Mouse (Mus musculus) midbrain, embryonic 10.5 days (tissue): ENCODE data around the gene Olfr389. TPM values are rescaled to one million over a fixed set of nuclear protein-coding genes. Genes with fewer than 3 reads are reported as not detected.

Experiments
- DNase-seq: peaks from one replicate; pipeline ENCODE4 v3.0.0-alpha.2; 2017; ENCODE audit warnings: low spot score
- H3K27ac ChIP-seq: fragments of 300-500 bp; sonication (generic); replicated peaks from 2 replicates; pipeline ENCODE4 v1.5.1; 2016; ENCODE audit warnings: mild to moderate bottlenecking
- H3K27me3 ChIP-seq: fragments of 300-500 bp; sonication (generic); 2 replicates; pipeline ENCODE4 v1.6.1; 2016; ENCODE audit warnings: low read depth, mild to moderate bottlenecking; ENCODE audit not compliant: poor library complexity, severe bottlenecking
- H3K36me3 ChIP-seq: fragments of 300-500 bp; sonication (generic); 2 replicates; pipeline ENCODE4 v1.6.1; 2016; ENCODE audit warnings: mild to moderate bottlenecking, moderate library complexity
- H3K4me1 ChIP-seq: fragments of 300-500 bp; sonication (generic); 2 replicates; pipeline ENCODE4 v1.6.1; 2016
- H3K4me3 ChIP-seq: fragments of 300-500 bp; sonication (generic); 2 replicates; pipeline ENCODE4 v1.5.1; 2016; ENCODE audit warnings: mild to moderate bottlenecking, moderate library complexity
- H3K9me3 ChIP-seq: fragments of 300-500 bp; sonication (generic); replicated peaks from 2 replicates; pipeline ENCODE4 v1.6.1; 2016; ENCODE audit warnings: mild to moderate bottlenecking
- WGBS: fragments of 180-500 bp; shearing (Covaris S2); methylation state at CpG from one replicate; pipeline ENCODE4 v1.1.7; 2016; 5-methylcytosine and 5-hydroxymethylcytosine counted together
- polyA plus RNA-seq: library from polyadenylated mRNA; unstranded; fragments of >200 nt; fragmentation: Nextera tagmentation; extraction: Ambion mirVana; gene quantifications from 2 replicates; pipeline ENCODE4 v1.2.1, GENCODE M21; 2016

Gene Olfr389
- not detected in 2 replicates for polyA plus RNA-seq

DNA sequence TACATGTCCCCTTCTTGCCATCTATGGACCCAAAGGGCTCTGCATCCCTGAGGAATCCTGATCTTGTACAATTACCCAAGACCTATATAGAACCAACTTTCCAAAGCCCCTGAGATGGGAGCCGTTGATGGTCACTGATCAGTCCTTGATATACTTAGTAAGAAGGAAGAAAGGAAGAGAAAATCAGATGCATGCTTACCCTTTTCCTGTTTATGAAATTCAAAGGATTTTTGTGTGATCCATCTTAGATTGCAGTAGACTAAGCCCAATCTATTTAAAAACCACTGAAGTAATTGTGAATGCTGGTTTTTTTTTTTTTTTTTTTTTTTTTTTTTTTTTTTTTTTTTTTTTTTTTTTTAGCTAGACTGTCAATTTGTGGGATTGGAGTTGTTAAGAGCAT is at the start of gene Olfr389:
TSS of gene Olfr389 (minus strand) at position 101 of the 400 bp plus-strand sequence.
- WGBS: 87% methylated on average over 1 of the region's 1 CpGs
- no peaks in the 10 kb centered on the region for H3K4me1 ChIP-seq
- peaks cover 11% of the 10 kb centered on the region; the same call in 1 of the 2 replicates for H3K9me3 ChIP-seq
- no peaks in the 10 kb centered on the region for H3K27me3 ChIP-seq
- no peak within 1 kb of the TSS for H3K27ac ChIP-seq
- no peaks in the 10 kb centered on the region for H3K36me3 ChIP-seq
- DNase-seq: no peak
- no peak within 1 kb of the TSS for H3K4me3 ChIP-seq

DNA sequence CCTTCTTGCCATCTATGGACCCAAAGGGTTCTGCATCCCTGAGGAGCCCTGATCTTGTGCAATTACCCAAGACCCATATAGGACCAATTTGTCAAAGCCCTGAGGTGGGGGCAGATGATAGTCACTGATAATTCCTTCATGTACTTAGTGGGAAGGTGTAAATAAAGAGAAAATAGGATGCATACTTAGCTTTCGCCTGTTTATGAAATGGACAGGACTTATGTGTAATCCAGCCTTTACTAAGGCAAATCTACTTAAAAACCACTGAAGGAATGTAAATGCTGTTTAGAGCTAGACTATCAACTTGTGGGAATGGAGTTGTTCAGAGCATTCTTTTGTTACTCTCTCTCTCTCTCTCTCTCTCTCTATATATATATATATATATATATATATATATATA is 36.4 kb upstream of the Olfr389 start, which contains the start of gene Olfr392:
TSS of gene Olfr392 (minus strand) at position 101 of the 400 bp plus-strand sequence.
- no peak for DNase-seq
- no peaks in the 10 kb centered on the region for H3K4me1 ChIP-seq
- WGBS: 100% methylated on average over 1 of the region's 1 CpGs
- no peak within 1 kb of the TSS for H3K4me3 ChIP-seq
- peaks cover 34% of the 10 kb centered on the region for H3K9me3 ChIP-seq
- no peak within 1 kb of the TSS for H3K27ac ChIP-seq
- no peaks in the 10 kb centered on the region for H3K27me3 ChIP-seq
- H3K36me3 ChIP-seq: no peaks in the 10 kb centered on the region

DNA sequence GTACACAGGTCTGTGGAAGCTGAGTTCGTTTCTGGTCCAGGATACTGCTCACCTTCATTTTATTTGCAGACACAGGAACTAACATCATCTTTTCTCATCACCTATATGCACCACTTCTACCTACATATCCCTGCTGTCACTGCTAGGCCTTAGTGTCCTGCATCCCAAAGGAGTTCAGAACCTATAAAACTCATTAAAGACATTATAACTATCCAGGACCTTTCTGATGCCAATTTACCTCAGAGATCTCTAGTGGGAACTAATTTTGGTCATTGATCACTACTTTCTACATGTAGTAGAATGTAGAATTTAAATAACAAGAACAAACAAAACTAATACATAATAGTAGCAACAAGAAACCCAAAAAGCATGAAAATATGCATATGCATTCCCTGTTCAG is 22.4 kb upstream of the Olfr389 start, which contains the start of gene Olfr391-ps:
TSS of gene Olfr391-ps (minus strand) at position 101 of the 400 bp plus-strand sequence.
- 40% methylated on average over 1 of the region's 1 CpGs for WGBS
- H3K27me3 ChIP-seq: no peaks in the 10 kb centered on the region
- no peak within 1 kb of the TSS for H3K27ac ChIP-seq
- no peak within 1 kb of the TSS for H3K4me3 ChIP-seq
- H3K4me1 ChIP-seq: no peaks in the 10 kb centered on the region
- no peaks in the 10 kb centered on the region for H3K36me3 ChIP-seq
- no peak for DNase-seq
- H3K9me3 ChIP-seq: peaks cover 17% of the 10 kb centered on the region; the same call in 1 of the 2 replicates

DNA sequence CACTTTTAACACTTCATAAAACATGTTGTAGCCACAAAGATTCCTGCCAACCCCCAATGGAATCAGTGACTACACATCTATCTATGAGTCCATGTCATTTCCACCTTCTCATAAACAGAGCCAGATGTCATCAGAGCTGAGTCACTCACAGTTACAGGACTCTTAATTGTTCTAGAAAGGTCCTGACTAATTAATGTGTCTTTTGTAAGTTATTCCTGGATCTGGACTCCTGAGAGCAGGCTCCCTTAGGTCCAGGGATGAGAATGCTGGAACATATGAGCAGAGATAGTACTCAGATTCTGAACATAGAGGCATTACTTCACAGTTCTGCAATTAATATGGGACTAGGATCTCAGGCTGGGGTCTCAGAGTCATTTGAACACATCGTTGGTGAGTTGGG is 2.2 kb upstream of the Olfr389 start, which contains the start of gene Olfr390:
TSS of gene Olfr390 (plus strand) at position 301 of the 400 bp plus-strand sequence.
- no peak within 1 kb of the TSS for H3K27ac ChIP-seq
- DNase-seq: no peak
- peaks cover 26% of the 10 kb centered on the region for H3K9me3 ChIP-seq
- H3K4me3 ChIP-seq: no peak within 1 kb of the TSS
- 77% methylated on average over 1 of the region's 1 CpGs for WGBS
- no peaks in the 10 kb centered on the region for H3K36me3 ChIP-seq
- H3K4me1 ChIP-seq: no peaks in the 10 kb centered on the region
- H3K27me3 ChIP-seq: no peaks in the 10 kb centered on the region

DNA sequence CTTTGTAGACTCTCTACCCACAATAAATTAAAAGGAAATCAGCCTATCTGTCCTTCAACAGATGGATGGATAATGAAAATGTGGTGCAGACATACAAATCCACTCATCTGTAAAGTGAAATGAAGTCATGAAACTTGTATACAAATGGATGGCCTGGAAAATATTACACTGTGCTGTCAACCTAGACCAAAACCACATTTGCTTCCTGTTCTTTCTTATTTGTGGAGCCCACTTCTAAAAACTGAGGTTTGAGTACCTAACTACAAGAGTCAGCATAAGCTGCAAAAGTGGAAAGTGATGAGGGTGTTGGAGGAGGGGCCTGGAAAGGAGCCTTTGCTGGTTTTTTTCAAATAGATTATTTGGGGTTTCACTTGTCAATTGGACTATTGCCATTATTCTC is 21.4 kb downstream of the Olfr389 start:
- Histone ChIP-seq H3K4me1 (no peaks in the 10 kb centered on the region), H3K27me3 (no peaks in the 10 kb centered on the region), H3K9me3 (peaks cover 56% of the 10 kb centered on the region), H3K4me3 (no peak overlapping the region), H3K36me3 (no peaks in the 10 kb centered on the region), H3K27ac (no peak overlapping the region)
- DNase-seq: no peak

Other genes starting within 250 kb of the Olfr389 start
- not detected in 2 replicates for gene Olfr385, start 187.7 kb downstream of the Olfr389 start, polyA plus RNA-seq
- gene Olfr384, start 182.1 kb downstream of the Olfr389 start, polyA plus RNA-seq: not detected in 2 replicates
- gene Zfp735, start 91.9 kb downstream of the Olfr389 start, polyA plus RNA-seq: not detected in 2 replicates
- not detected in 2 replicates for gene Olfr390, start 2.3 kb upstream of the Olfr389 start, polyA plus RNA-seq
- not detected in 2 replicates for gene Olfr391-ps, start 22.3 kb upstream of the Olfr389 start, polyA plus RNA-seq
- not detected in 2 replicates for gene Olfr392, start 36.3 kb upstream of the Olfr389 start, polyA plus RNA-seq
- gene Olfr393, start 70.7 kb upstream of the Olfr389 start, polyA plus RNA-seq: not detected in 2 replicates
- gene Olfr394, start 110.1 kb upstream of the Olfr389 start, polyA plus RNA-seq: not detected in 2 replicates
- not detected in 2 replicates for gene Olfr395, start 128.6 kb upstream of the Olfr389 start, polyA plus RNA-seq
- gene Olfr23, start 156.0 kb upstream of the Olfr389 start, polyA plus RNA-seq: not detected in 2 replicates
- gene Olfr397, start 180.1 kb upstream of the Olfr389 start, polyA plus RNA-seq: not detected in 2 replicates
- gene Olfr398, start 209.7 kb upstream of the Olfr389 start, polyA plus RNA-seq: not detected in 2 replicates